20 mouse cellular contexts compared by ENCODE assay signal in the genomic region with DNA sequence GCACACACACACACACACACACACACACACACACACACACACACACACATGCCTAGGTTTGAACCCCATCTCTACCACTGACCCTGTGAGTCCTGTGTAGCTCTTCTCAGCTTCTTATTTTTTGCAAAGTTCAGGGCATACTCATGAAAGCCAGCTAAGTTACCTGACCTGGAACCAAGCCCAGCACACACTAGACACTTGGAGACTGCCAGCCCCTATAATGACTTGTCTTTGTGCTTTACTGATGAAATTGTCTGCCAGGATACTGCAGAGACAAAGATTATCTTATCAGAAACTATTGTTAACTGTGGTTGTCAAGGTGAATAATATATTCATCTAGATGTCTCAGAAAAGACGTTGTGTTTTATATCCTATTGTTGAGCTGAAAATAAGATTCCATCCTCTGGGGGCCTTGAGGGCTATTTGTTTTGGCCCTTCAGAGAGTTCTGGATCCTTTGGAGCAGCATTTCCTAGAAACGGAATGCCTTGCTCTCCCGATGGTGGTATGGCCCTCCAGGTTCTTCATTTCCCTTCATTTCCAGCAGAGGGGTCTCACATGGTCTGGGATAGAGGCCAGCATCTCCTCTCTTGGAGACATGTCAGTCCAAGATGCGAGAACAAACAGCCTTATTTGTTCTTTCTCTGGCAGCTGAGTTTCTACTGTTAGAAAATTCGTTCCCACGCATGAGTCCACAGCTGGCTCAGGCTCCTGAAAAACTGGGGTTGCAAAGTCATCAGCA.
DNase-seq lines count a peak whose midpoint lies in the region; ATAC-seq and TF ChIP-seq lines count a peak whose summit lies in the region.
"Had no signal": no experiment of that assay in that cellular context is flagged by ENCODE, and none has a peak within 500 bp of the region (broad histone marks: within the 10 kb centered on the region; RNA-seq: fewer than 3 reads in every experiment).

No protein-coding gene starts in this region.

- DNase-seq in embryonic facial prominence, embryonic 14.5 days (ENCODE audit: low spot score): peak; percentile 24
- no peak for DNase-seq in embryonic facial prominence, embryonic 10.5 days (ENCODE audit: low spot score)
- peak; percentile 11 for DNase-seq in hindbrain, postnatal 0 days (ENCODE audit: low spot score)
- DNase-seq in kidney, adult 9 months: peak; percentile 56
- peak; percentile 56 to 64 for DNase-seq in kidney, postnatal 25 days
- no peak for DNase-seq in gastrocnemius, postnatal 36 days
- DNase-seq: adrenal gland, postnatal 14 days; cerebellum, adult 11-12 months; cerebellum, postnatal 25 days; heart, postnatal 10 days; heart, postnatal 4 days had no signal

- H3K27me3 ChIP-seq in embryonic facial prominence, embryonic 14.5 days (replicated peaks; ENCODE audit: control insufficient read depth, insufficient read depth, low read length): no peaks in the 10 kb centered on the region
- H3K27me3 ChIP-seq in embryonic facial prominence, embryonic 10.5 days (replicated peaks; ENCODE audit: low read depth, poor library complexity, severe bottlenecking): no peaks in the 10 kb centered on the region
- no peaks in the 10 kb centered on the region for H3K27me3 ChIP-seq in hindbrain, postnatal 0 days (ENCODE audit: insufficient read depth, low read length)
- no peaks in the 10 kb centered on the region for H3K27me3 ChIP-seq in hindbrain, embryonic 13.5 days
- H3K27me3 ChIP-seq in kidney, embryonic 15.5 days: no peaks in the 10 kb centered on the region
- H3K27me3 ChIP-seq: embryonic facial prominence, embryonic 13.5 days; heart, embryonic 13.5 days; hindbrain, embryonic 12.5 days; intestine, embryonic 15.5 days; Patski had no signal

- no peak overlapping the region for H3K9ac ChIP-seq in embryonic facial prominence, embryonic 14.5 days (ENCODE audit: low read depth, low read length)
- H3K9ac ChIP-seq in hindbrain, postnatal 0 days (replicated peaks; ENCODE audit: low read length): no peak overlapping the region
- H3K9ac ChIP-seq in hindbrain, embryonic 13.5 days: no peak overlapping the region
- no peak overlapping the region for H3K9ac ChIP-seq in kidney, embryonic 15.5 days
- H3K9ac ChIP-seq: embryonic facial prominence, embryonic 13.5 days; heart, embryonic 13.5 days; hindbrain, embryonic 12.5 days; intestine, embryonic 15.5 days had no signal

- H3K27ac ChIP-seq in embryonic facial prominence, embryonic 14.5 days (replicated peaks; ENCODE audit: low read depth, low read length): no peak overlapping the region
- no peak overlapping the region for H3K27ac ChIP-seq in embryonic facial prominence, embryonic 10.5 days (replicated peaks)
- no peak overlapping the region for H3K27ac ChIP-seq in hindbrain, postnatal 0 days
- H3K27ac ChIP-seq in hindbrain, embryonic 13.5 days: no peak overlapping the region
- no peak overlapping the region for H3K27ac ChIP-seq in kidney, embryonic 15.5 days
- H3K27ac ChIP-seq: embryonic facial prominence, embryonic 13.5 days; heart, embryonic 13.5 days; hindbrain, embryonic 12.5 days; intestine, embryonic 15.5 days had no signal

- no peaks in the 10 kb centered on the region for H3K36me3 ChIP-seq in embryonic facial prominence, embryonic 14.5 days (ENCODE audit: control insufficient read depth, insufficient read depth, low read length)
- H3K36me3 ChIP-seq in embryonic facial prominence, embryonic 10.5 days (replicated peaks): no peaks in the 10 kb centered on the region
- no peaks in the 10 kb centered on the region for H3K36me3 ChIP-seq in hindbrain, postnatal 0 days (ENCODE audit: insufficient read depth, low read length)
- no peaks in the 10 kb centered on the region for H3K36me3 ChIP-seq in hindbrain, embryonic 13.5 days
- no peaks in the 10 kb centered on the region for H3K36me3 ChIP-seq in kidney, embryonic 15.5 days
- H3K36me3 ChIP-seq: embryonic facial prominence, embryonic 13.5 days; heart, embryonic 13.5 days; hindbrain, embryonic 12.5 days; intestine, embryonic 15.5 days had no signal

- no peak overlapping the region for H3K4me2 ChIP-seq in embryonic facial prominence, embryonic 14.5 days (ENCODE audit: low read depth, low read length)
- no peak overlapping the region for H3K4me2 ChIP-seq in hindbrain, postnatal 0 days (ENCODE audit: low read depth, low read length)
- H3K4me2 ChIP-seq in hindbrain, embryonic 13.5 days: no peak overlapping the region
- no peak overlapping the region for H3K4me2 ChIP-seq in kidney, embryonic 15.5 days
- H3K4me2 ChIP-seq: embryonic facial prominence, embryonic 13.5 days; heart, embryonic 13.5 days; hindbrain, embryonic 12.5 days; intestine, embryonic 15.5 days had no signal

- no peak overlapping the region for H3K4me3 ChIP-seq in embryonic facial prominence, embryonic 14.5 days (ENCODE audit: low read depth, low read length)
- no peak overlapping the region for H3K4me3 ChIP-seq in embryonic facial prominence, embryonic 10.5 days
- no peak overlapping the region for H3K4me3 ChIP-seq in hindbrain, postnatal 0 days (ENCODE audit: low read length)
- no peak overlapping the region for H3K4me3 ChIP-seq in hindbrain, embryonic 13.5 days
- H3K4me3 ChIP-seq in kidney, embryonic 15.5 days (replicated peaks): no peak overlapping the region
- H3K4me3 ChIP-seq: embryonic facial prominence, embryonic 13.5 days; heart, embryonic 13.5 days; hindbrain, embryonic 12.5 days; intestine, embryonic 15.5 days had no signal

- TF ChIP-seq CTCF in hindbrain, postnatal 0 days (IDR thresholded peaks at IDR 0.05; ENCODE audit: low read depth): no peak

- ATAC-seq in embryonic facial prominence, embryonic 14.5 days (ENCODE audit: low read depth): no peak
- no peak for ATAC-seq in hindbrain, postnatal 0 days
- ATAC-seq in hindbrain, embryonic 13.5 days (ENCODE audit: low FRiP score): no peak
- ATAC-seq in kidney, embryonic 15.5 days (replicated peaks; ENCODE audit: low FRiP score): no peak
- ATAC-seq: activated CD4-positive, CD25-positive, alpha-beta regulatory T cell, adult 4 months; forebrain, embryonic 14.5 days; intestine, embryonic 15.5 days; Patski had no signal

- 77% methylated on average over 6 of the region's 6 CpGs for WGBS in embryonic facial prominence, embryonic 14.5 days
- WGBS in embryonic facial prominence, embryonic 10.5 days: 90% methylated on average over 6 of the region's 6 CpGs
- WGBS in hindbrain, postnatal 0 days: 46% methylated on average over 6 of the region's 6 CpGs
- 72% methylated on average over 6 of the region's 6 CpGs for WGBS in hindbrain, embryonic 13.5 days
- WGBS in kidney, embryonic 15.5 days: 76% methylated on average over 6 of the region's 6 CpGs

- 0 out of 2 replicates have a peak, but pooled peaks cover 4% of the 10 kb centered on the region for H3K4me1 ChIP-seq in embryonic facial prominence, embryonic 14.5 days (ENCODE audit: control insufficient read depth, insufficient read depth, low read length)
- H3K4me1 ChIP-seq in embryonic facial prominence, embryonic 10.5 days: peaks cover 5% of the 10 kb centered on the region; the same call in 1 of the 2 replicates
- H3K4me1 ChIP-seq in hindbrain, postnatal 0 days (ENCODE audit: insufficient read depth, low read length): no peaks in the 10 kb centered on the region
- H3K4me1 ChIP-seq in hindbrain, embryonic 13.5 days (replicated peaks): no peaks in the 10 kb centered on the region
- peaks cover 5% of the 10 kb centered on the region; the same call in 1 of the 2 replicates for H3K4me1 ChIP-seq in kidney, embryonic 15.5 days
- H3K4me1 ChIP-seq: embryonic facial prominence, embryonic 13.5 days; hindbrain, embryonic 12.5 days; intestine, embryonic 15.5 days had no signal

- intact Hi-C loops in gastrocnemius, postnatal 36 days (cut with DNase I): no loop called here

- H3K9me3 ChIP-seq in embryonic facial prominence, embryonic 14.5 days (ENCODE audit: control insufficient read depth, low read length): no peaks in the 10 kb centered on the region
- no peaks in the 10 kb centered on the region for H3K9me3 ChIP-seq in embryonic facial prominence, embryonic 10.5 days
- H3K9me3 ChIP-seq in hindbrain, postnatal 0 days (ENCODE audit: low read length): no peaks in the 10 kb centered on the region
- no peaks in the 10 kb centered on the region for H3K9me3 ChIP-seq in hindbrain, embryonic 13.5 days
- no peaks in the 10 kb centered on the region for H3K9me3 ChIP-seq in kidney, embryonic 15.5 days (replicated peaks)
- H3K9me3 ChIP-seq: embryonic facial prominence, embryonic 13.5 days; heart, embryonic 13.5 days; hindbrain, embryonic 12.5 days; intestine, embryonic 15.5 days had no signal

Comparison
In these comparisons a context has a peak if more than half of its experiments do, and no peak if none do; other contexts are left out.
1. DNase-seq: peak in embryonic facial prominence, embryonic 14.5 days (single experiment), hindbrain, postnatal 0 days (single experiment), kidney, adult 9 months (single experiment) and kidney, postnatal 25 days (2 of 2); none in embryonic facial prominence, embryonic 10.5 days (single experiment) and gastrocnemius, postnatal 36 days (0 of 2).